Mouse (Mus musculus) lung, postnatal 0 days (tissue): ENCODE measurements around the gene Hivep2. TPM values are rescaled to one million over a fixed set of nuclear protein-coding genes. Genes with fewer than 3 reads are reported as not detected.
A peak's percentile ranks its signal among the peaks of the same experiment; 100 is the strongest.

ENCODE experiments used
- ATAC-seq: fragments of 200-750 bp; cut with Nextera tagmentation; 2 replicates; pipeline ENCODE4 v1.8.0; 2017; ENCODE audit warnings: moderate library complexity
- DNase-seq: peaks from one replicate; pipeline ENCODE4 v3.0.0-alpha.2; 2016; ENCODE audit warnings: low spot score
- H3K27ac ChIP-seq: fragments of 300-500 bp; sonication (generic); 2 replicates; pipeline ENCODE4 v1.5.1; 2014; ENCODE audit warnings: antibody characterized with exemption, mild to moderate bottlenecking, low read length, mixed read lengths
- H3K27me3 ChIP-seq: fragments of 300-500 bp; sonication (generic); replicated peaks from 2 replicates; pipeline ENCODE4 v1.6.1; 2014; ENCODE audit warnings: low read length, mixed read lengths; ENCODE audit not compliant: insufficient read depth
- H3K36me3 ChIP-seq: fragments of 300-500 bp; sonication (generic); 2 replicates; pipeline ENCODE4 v1.6.1; 2014; ENCODE audit warnings: low read length, mixed read lengths; ENCODE audit not compliant: insufficient read depth
- H3K4me1 ChIP-seq: fragments of 300-500 bp; sonication (generic); 2 replicates; pipeline ENCODE4 v1.6.1; 2014; ENCODE audit warnings: antibody characterized with exemption, low read depth, low read length, mixed read lengths; ENCODE audit not compliant: insufficient read depth
- H3K4me2 ChIP-seq: fragments of 300-500 bp; sonication (generic); replicated peaks from 2 replicates; pipeline ENCODE4 v1.6.1; 2014; ENCODE audit warnings: low read depth, mild to moderate bottlenecking, low read length, moderate library complexity, mixed read lengths
- H3K4me3 ChIP-seq: fragments of 300-500 bp; sonication (generic); 2 replicates; pipeline ENCODE4 v1.5.1; 2014; ENCODE audit warnings: low read depth, low read length
- H3K9ac ChIP-seq: fragments of 300-500 bp; sonication (generic); replicated peaks from 2 replicates; pipeline ENCODE4 v1.6.1; 2014; ENCODE audit warnings: low read depth, mild to moderate bottlenecking
- H3K9me3 ChIP-seq: fragments of 300-500 bp; sonication (generic); 2 replicates; pipeline ENCODE4 v1.6.1; 2016; ENCODE audit warnings: low read length, mixed read lengths
- CTCF ChIP-seq: IDR thresholded peaks from 2 replicates; pipeline ENCODE4 v1.5.1; 2016; ENCODE audit warnings: antibody characterized with exemption, mild to moderate bottlenecking
- EP300 ChIP-seq: IDR thresholded peaks from 2 replicates; pipeline ENCODE4 v1.6.1; 2016; ENCODE audit warnings: antibody characterized with exemption, mild to moderate bottlenecking, control low read depth
- WGBS: fragments of 180-500 bp; shearing (Covaris S2); extraction: QIAGEN DNeasy Blood & Tissue Kit; methylation state at CpG from one replicate; pipeline ENCODE4 v1.1.7; 2014; 5-methylcytosine and 5-hydroxymethylcytosine counted together
- polyA plus RNA-seq: library from polyadenylated mRNA; unstranded; fragments of >200 nt; fragmentation: Nextera tagmentation; extraction: Ambion mirVana; gene quantifications from 2 replicates; pipeline ENCODE4 v1.2.1, GENCODE M21; 2015

The Hivep2 gene
- polyA plus RNA-seq, 1 experiment from 2014 or later: 4.5 TPM

- ATAC-seq (no peak), DNase-seq (no peak)
- TF ChIP-seq EP300 (no peak), CTCF (no peak)
- Histone ChIP-seq H3K27me3 (no peaks in the 10 kb centered on the region), H3K4me1 (no peaks in the 10 kb centered on the region), H3K4me3 (no peak overlapping the region), H3K9ac (no peak overlapping the region), H3K27ac (no peak overlapping the region), H3K9me3 (no peaks in the 10 kb centered on the region), H3K4me2 (no peak overlapping the region), H3K36me3 (no peaks in the 10 kb centered on the region)
- WGBS: 58% methylated on average over 4 of the region's 4 CpGs
Observed at GRCm38 (mm10) chr10:14004769-14005517, 39.1 kb downstream of the Hivep2 start.

- H3K9ac ChIP-seq: no peak overlapping the region
- no peak for ATAC-seq
- no peak for DNase-seq
- H3K27ac ChIP-seq: no peak overlapping the region
- no peaks in the 10 kb centered on the region for H3K36me3 ChIP-seq
- WGBS: 82% methylated on average over 2 of the region's 2 CpGs
- TF ChIP-seq EP300 (no peak), CTCF (no peak)
- H3K4me1 ChIP-seq: no peaks in the 10 kb centered on the region
- H3K9me3 ChIP-seq: no peaks in the 10 kb centered on the region
- H3K4me3 ChIP-seq: no peak overlapping the region
- H3K27me3 ChIP-seq: no peaks in the 10 kb centered on the region
- H3K4me2 ChIP-seq: no peak overlapping the region
Observed at GRCm38 (mm10) chr10:14009721-14010120, 43.8 kb downstream of the Hivep2 start.

- H3K27me3 ChIP-seq: no peaks in the 10 kb centered on the region
- DNase-seq: no peak
- H3K4me1 ChIP-seq: peaks cover 7% of the 10 kb centered on the region; the same call in 1 of the 2 replicates
- H3K27ac ChIP-seq: no peak overlapping the region
- no peaks in the 10 kb centered on the region for H3K36me3 ChIP-seq
- TF ChIP-seq CTCF (no peak), EP300 (no peak)
- H3K9me3 ChIP-seq: no peaks in the 10 kb centered on the region
- no peak overlapping the region for H3K9ac ChIP-seq
- 66% methylated on average over 13 of the region's 13 CpGs for WGBS
- no peak overlapping the region for H3K4me2 ChIP-seq
- ATAC-seq: no peak
- no peak overlapping the region for H3K4me3 ChIP-seq
Observed at GRCm38 (mm10) chr10:14016287-14016970, 50.6 kb downstream of the Hivep2 start.

GRCm38 (mm10) chr10:14017338-14017737, 51.5 kb downstream of the Hivep2 start:
- H3K9me3 ChIP-seq: no peaks in the 10 kb centered on the region

GRCm38 (mm10) chr10:14017822-14018364, 52.0 kb downstream of the Hivep2 start:
- ATAC-seq (peak; percentile 93), DNase-seq (peak; percentile 91)
- Histone ChIP-seq H3K27me3 (no peaks in the 10 kb centered on the region), H3K4me3 (peak overlapping the region; percentile 15; the same call in 1 of the 2 replicates), H3K36me3 (no peaks in the 10 kb centered on the region), H3K9ac (no peak overlapping the region), H3K9me3 (no peaks in the 10 kb centered on the region), H3K4me1 (peaks cover 7% of the 10 kb centered on the region; the same call in 1 of the 2 replicates), H3K27ac (0 out of 2 replicates have a peak overlapping the region, but pooled peaks have one; percentile 26), H3K4me2 (peak overlapping the region; percentile 50)
- WGBS: 3% methylated on average over 12 of the region's 12 CpGs
- TF ChIP-seq EP300: peak; percentile 88
- TF ChIP-seq CTCF: no peak

More at GRCm38 (mm10) chr10:14017338-14017737, 51.5 kb downstream of the Hivep2 start:
- no peak overlapping the region for H3K4me2 ChIP-seq
- H3K9ac ChIP-seq: no peak overlapping the region
- WGBS: 67% methylated on average over 2 of the region's 2 CpGs
- no peaks in the 10 kb centered on the region for H3K36me3 ChIP-seq
- no peaks in the 10 kb centered on the region for H3K27me3 ChIP-seq
- H3K4me1 ChIP-seq: peaks cover 7% of the 10 kb centered on the region; the same call in 1 of the 2 replicates
- no peak overlapping the region for H3K4me3 ChIP-seq
- TF ChIP-seq EP300 (no peak), CTCF (no peak)
- ATAC-seq (no peak), DNase-seq (no peak)
- H3K27ac ChIP-seq: no peak overlapping the region

GRCm38 (mm10) chr10:14018672-14019071, 52.8 kb downstream of the Hivep2 start:
- H3K27ac ChIP-seq: no peak overlapping the region
- DNase-seq (no peak), ATAC-seq (no peak)
- peaks cover 7% of the 10 kb centered on the region; the same call in 1 of the 2 replicates for H3K4me1 ChIP-seq
- H3K4me2 ChIP-seq: no peak overlapping the region
- 33% methylated on average over 7 of the region's 7 CpGs for WGBS
- TF ChIP-seq EP300 (no peak), CTCF (no peak)
- no peak overlapping the region for H3K4me3 ChIP-seq
- no peaks in the 10 kb centered on the region for H3K27me3 ChIP-seq
- H3K9ac ChIP-seq: no peak overlapping the region
- no peaks in the 10 kb centered on the region for H3K9me3 ChIP-seq
- no peaks in the 10 kb centered on the region for H3K36me3 ChIP-seq
